Mouse (Mus musculus) MEL (cell line): ENCODE results near the gene Mpl. TPM values are rescaled to one million over a fixed set of nuclear protein-coding genes. Genes with fewer than 3 reads are reported as not detected.
A peak's percentile ranks its signal among the peaks of the same experiment; 100 is the strongest.

Experiments
- DNase-seq: peaks from one replicate; pipeline ENCODE4 v3.0.0; 2011; ENCODE audit warnings: low read depth, low spot score
- H3K27ac ChIP-seq: 2 replicates; pipeline ENCODE4 v1.5.1; 2012; ENCODE audit warnings: low read depth, mild to moderate bottlenecking, control low read depth, low read length, moderate library complexity; ENCODE audit not compliant: control insufficient read depth
- H3K27me3 ChIP-seq, 2 experiments: fragments of 150-350 bp in 1 of 2; sonication (generic) in 1 of 2; 2 replicates each; pipeline ENCODE4 v1.6.1; 2012; ENCODE audit warnings: low read length in 2 of 2, mild to moderate bottlenecking in 2 of 2, improper control_type of control experiment in 1 of 2, moderate library complexity in 1 of 2; ENCODE audit not compliant: insufficient read depth in 2 of 2, control insufficient read depth in 1 of 2
- H3K36me3 ChIP-seq, 2 experiments: 2 replicates each; pipeline ENCODE4 v1.6.1; 2012 to 2014; ENCODE audit warnings: low read length in 2 of 2, improper control_type of control experiment in 1 of 2, inconsistent platforms in 1 of 2, mild to moderate bottlenecking in 1 of 2; ENCODE audit not compliant: insufficient read depth in 2 of 2, control insufficient read depth in 1 of 2
- H3K4me1 ChIP-seq, 2 experiments: fragments of 150-350 bp in 1 of 2; sonication (generic) in 1 of 2; 2 replicates each; pipeline ENCODE4 v1.6.1; 2012; ENCODE audit warnings: low read length in 2 of 2, improper control_type of control experiment in 1 of 2, mild to moderate bottlenecking in 1 of 2; ENCODE audit not compliant: insufficient read depth in 2 of 2, control insufficient read depth in 1 of 2
- H3K4me3 ChIP-seq, 2 experiments: fragments of 150-350 bp in 1 of 2; sonication (generic) in 1 of 2; 2 replicates each; pipeline ENCODE4 v1.5.1; 2012; ENCODE audit warnings: low read depth in 2 of 2, low read length in 2 of 2, mild to moderate bottlenecking in 2 of 2, moderate library complexity in 2 of 2, control low read depth in 1 of 2, improper control_type of control experiment in 1 of 2; ENCODE audit not compliant: control insufficient read depth in 1 of 2, insufficient read depth in 1 of 2
- H3K79me2 ChIP-seq: 2 replicates; pipeline ENCODE4 v1.6.1; 2012; ENCODE audit warnings: mild to moderate bottlenecking, low read length, moderate library complexity; ENCODE audit not compliant: control insufficient read depth, poor library complexity, insufficient read depth
- H3K9ac ChIP-seq: 2 replicates; pipeline ENCODE4 v1.6.1; 2012; ENCODE audit warnings: low read depth, mild to moderate bottlenecking, control low read depth, low read length, moderate library complexity; ENCODE audit not compliant: control insufficient read depth, poor library complexity, severe bottlenecking
- H3K9me3 ChIP-seq: fragments of 150-350 bp; sonication (generic); replicated peaks from 2 replicates; pipeline ENCODE4 v1.6.1; 2012; ENCODE audit warnings: mild to moderate bottlenecking, low read length, improper control_type of control experiment, moderate library complexity; ENCODE audit not compliant: insufficient read depth
- BHLHE40 ChIP-seq: IDR thresholded peaks from 2 replicates; pipeline ENCODE4 v1.6.1; 2012; ENCODE audit warnings: low read depth, mild to moderate bottlenecking, inconsistent platforms, low read length, improper control_type of control experiment, borderline replicate concordance
- ELF1 ChIP-seq: IDR thresholded peaks from 2 replicates; pipeline ENCODE4 v1.6.1; 2014; ENCODE audit warnings: low read depth, mild to moderate bottlenecking, inconsistent platforms, low read length, improper control_type of control experiment, moderate library complexity
- EP300 ChIP-seq, 2 experiments: IDR thresholded peaks; 2 replicates each; pipeline ENCODE4 v1.6.1; 2011; ENCODE audit warnings: improper control_type of control experiment in 2 of 2, low read length in 2 of 2, low read depth in 1 of 2, mild to moderate bottlenecking in 1 of 2
- ETS1 ChIP-seq: IDR thresholded peaks from 2 replicates; pipeline ENCODE4 v1.6.1; 2012; ENCODE audit warnings: low read depth, mild to moderate bottlenecking, inconsistent platforms, low read length, improper control_type of control experiment, moderate library complexity
- GATA1 ChIP-seq: IDR thresholded peaks from 2 replicates; pipeline ENCODE4 v1.6.1; 2011; ENCODE audit warnings: low read depth, low read length, improper control_type of control experiment
- HCFC1 ChIP-seq: IDR thresholded peaks from 2 replicates; pipeline ENCODE4 v1.6.1; 2012; ENCODE audit warnings: low read depth, mild to moderate bottlenecking, inconsistent platforms, low read length, improper control_type of control experiment, moderate library complexity
- MAZ ChIP-seq: IDR thresholded peaks from 2 replicates; pipeline ENCODE4 v1.6.1; 2012; ENCODE audit warnings: low read depth, mild to moderate bottlenecking, inconsistent platforms, low read length, improper control_type of control experiment
- MEF2A ChIP-seq: IDR thresholded peaks from 2 replicates; pipeline ENCODE4 v1.6.1; 2014; ENCODE audit warnings: low read depth, mild to moderate bottlenecking, inconsistent platforms, low read length, improper control_type of control experiment; ENCODE audit not compliant: poor library complexity, insufficient replicate concordance, severe bottlenecking; ENCODE audit errors: extremely low read depth
- MXI1 ChIP-seq: IDR thresholded peaks from 2 replicates; pipeline ENCODE4 v1.6.1; 2011; ENCODE audit warnings: mild to moderate bottlenecking, low read depth, low read length, improper control_type of control experiment
- MYB ChIP-seq: IDR thresholded peaks from 2 replicates; pipeline ENCODE4 v1.6.1; 2011; ENCODE audit warnings: mild to moderate bottlenecking, low read depth, low read length, improper control_type of control experiment
- MYC ChIP-seq: IDR thresholded peaks from 2 replicates; pipeline ENCODE4 v1.6.1; 2011; ENCODE audit warnings: low read depth, mild to moderate bottlenecking, low read length, improper control_type of control experiment, moderate library complexity
- RAD21 ChIP-seq: IDR thresholded peaks from 2 replicates; pipeline ENCODE4 v1.6.1; 2011; ENCODE audit warnings: mild to moderate bottlenecking, low read depth, low read length, improper control_type of control experiment
- RCOR1 ChIP-seq: IDR thresholded peaks from 2 replicates; pipeline ENCODE4 v1.6.1; 2012; ENCODE audit warnings: low read depth, mild to moderate bottlenecking, inconsistent platforms, low read length, improper control_type of control experiment
- SIN3A ChIP-seq: IDR thresholded peaks from 2 replicates; pipeline ENCODE4 v1.6.1; 2012; ENCODE audit warnings: low read length, improper control_type of control experiment, inconsistent platforms
- TAL1 ChIP-seq: IDR thresholded peaks from 2 replicates; pipeline ENCODE4 v1.6.1; 2012; ENCODE audit warnings: mild to moderate bottlenecking, inconsistent platforms, low read length, moderate library complexity, mixed read lengths
- TCF12 ChIP-seq: IDR thresholded peaks from 2 replicates; pipeline ENCODE4 v1.6.1; 2014; ENCODE audit warnings: low read depth, mild to moderate bottlenecking, inconsistent platforms, low read length, improper control_type of control experiment, moderate library complexity
- UBTF ChIP-seq: IDR thresholded peaks from 2 replicates; pipeline ENCODE4 v1.6.1; 2012; ENCODE audit warnings: low read depth, mild to moderate bottlenecking, inconsistent platforms, low read length, improper control_type of control experiment, moderate library complexity, borderline replicate concordance; ENCODE audit not compliant: insufficient read depth
- USF2 ChIP-seq, 2 experiments: IDR thresholded peaks; 2 replicates each; pipeline ENCODE4 v1.6.1; 2011 to 2012; ENCODE audit warnings: improper control_type of control experiment in 2 of 2, low read length in 2 of 2, borderline replicate concordance in 1 of 2, inconsistent platforms in 1 of 2, low read depth in 1 of 2, mild to moderate bottlenecking in 1 of 2; ENCODE audit not compliant: insufficient read depth in 1 of 2
- ZMIZ1 ChIP-seq: IDR thresholded peaks from 2 replicates; pipeline ENCODE4 v1.6.1; 2012; ENCODE audit warnings: low read depth, mild to moderate bottlenecking, inconsistent platforms, low read length, improper control_type of control experiment, moderate library complexity
- ZNF384 ChIP-seq: IDR thresholded peaks from 2 replicates; pipeline ENCODE4 v1.6.1; 2012; ENCODE audit warnings: low read depth, mild to moderate bottlenecking, inconsistent platforms, low read length, improper control_type of control experiment
- polyA plus RNA-seq, 2 experiments: library from polyadenylated mRNA; stranded (reverse) in 1 of 2; unstranded in 1 of 2; fragments of >175 nt in 1 of 2; fragments of >200 nt in 1 of 2; gene quantifications; 2 replicates each; pipeline versions ENCODE4 v1.2.1 to v1.2.4; 2012; ENCODE audit warnings: low replicate concordance in 2 of 2, low read depth in 1 of 2; ENCODE audit not compliant: insufficient read length in 2 of 2, insufficient read depth in 1 of 2, missing spikeins in 1 of 2
- total RNA-seq: library from RNA; depleted of rRNA; stranded (reverse); fragments of 300-350 nt; gene quantifications from 2 replicates; pipeline ENCODE4 v1.2.3, GENCODE M21; 2012

The Mpl gene
- total and polyA plus RNA-seq, 3 experiments: 0.04 TPM; not detected in 1

DNA sequence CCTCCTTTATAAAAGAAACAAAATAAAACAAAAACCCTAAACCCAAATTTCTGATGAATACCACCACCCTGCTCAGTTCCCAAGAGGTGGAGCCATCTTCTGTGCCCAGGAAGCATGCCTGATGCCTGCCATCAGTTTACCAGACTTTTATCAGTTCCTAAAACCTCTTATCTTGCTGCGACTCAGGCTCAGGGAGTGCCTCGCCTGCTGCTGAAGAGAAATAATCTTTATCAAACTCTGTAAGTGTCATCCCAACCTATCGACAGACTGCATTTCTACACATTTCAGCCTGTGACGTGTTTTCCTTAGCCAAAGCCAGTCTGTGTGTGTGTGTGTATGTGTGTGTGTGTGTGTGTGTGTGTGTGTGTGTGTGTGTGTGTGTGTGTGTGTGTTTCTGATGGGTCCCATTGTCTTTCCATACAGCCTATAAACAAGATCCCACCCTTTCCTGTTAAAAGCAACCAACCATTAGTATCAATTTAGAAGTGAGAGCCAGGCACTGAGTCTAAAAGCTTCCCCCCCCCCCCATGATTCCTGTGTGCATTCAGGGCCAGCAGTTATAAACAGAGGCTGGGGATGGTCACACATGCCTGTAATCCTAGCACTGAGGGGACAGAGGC lies 32.7 kb downstream of the Mpl start:
- H3K36me3 ChIP-seq: peaks cover 0 to 29% of the 10 kb centered on the region in 2 experiments; a peak in 3 of 4 replicates
- H3K9ac ChIP-seq: peak overlapping the region; percentile 56
- TF ChIP-seq MAZ: 0 out of 2 replicates have a peak, but pooled peaks have one; percentile 16
- TF ChIP-seq HCFC1: 0 out of 2 replicates have a peak, but pooled peaks have one; percentile 43
- no peak for TF ChIP-seq ZNF384
- no peak for TF ChIP-seq UBTF
- peak; percentile 32; the same call in 1 of the 2 replicates for TF ChIP-seq ELF1
- no peak for TF ChIP-seq MYB
- TF ChIP-seq USF2 (IDR thresholded peaks at IDR 0.05; ENCODE audit: borderline replicate concordance in 1 of 2, insufficient read depth in 1 of 2, low read depth in 1 of 2, low read length in 2 of 2): no peak
- no peak for TF ChIP-seq RAD21
- TF ChIP-seq EP300 (IDR thresholded peaks at IDR 0.05; ENCODE audit: low read depth in 1 of 2, low read length in 2 of 2): peak; percentile 82 to 84
- peak; percentile 92 for TF ChIP-seq TCF12
- peak; percentile 60 for TF ChIP-seq TAL1
- peak; percentile 45; the same call in 1 of the 2 replicates for TF ChIP-seq MXI1
- peak; percentile 98 for TF ChIP-seq GATA1
- TF ChIP-seq SIN3A: peak; percentile 77
- TF ChIP-seq RCOR1: peak; percentile 56; the same call in 1 of the 2 replicates
- TF ChIP-seq ETS1: peak; percentile 88
- peak; percentile 64; the same call in 1 of the 2 replicates for TF ChIP-seq MYC
- TF ChIP-seq ZMIZ1: no peak
- no peak for TF ChIP-seq BHLHE40
- TF ChIP-seq MEF2A: no peak
- peaks cover 24% of the 10 kb centered on the region for H3K79me2 ChIP-seq
- peak; percentile 82 for DNase-seq
- H3K9me3 ChIP-seq: no peaks in the 10 kb centered on the region
- H3K4me3 ChIP-seq: no peak overlapping the region
- peaks cover 18 to 35% of the 10 kb centered on the region in 2 experiments for H3K4me1 ChIP-seq
- peak overlapping the region; percentile 95 for H3K27ac ChIP-seq
- no peaks in the 10 kb centered on the region for H3K27me3 ChIP-seq
